Mouse (Mus musculus): ENCODE measurements at regions not wholly inside any gene's neighbourhood (a gene's known extent, or its start where the extent isn't known, plus 50 kb on each side); places are given as distances from the start of the nearest gene placed in this dataset.

- no peak for TF ChIP-seq CTCF (IDR thresholded peaks at IDR 0.05; ENCODE audit: low read depth, low read length)
- TF ChIP-seq POLR2A (IDR thresholded peaks at IDR 0.05; ENCODE audit: insufficient read depth, low read length): no peak
- TF ChIP-seq EP300 (IDR thresholded peaks at IDR 0.05; ENCODE audit: insufficient read depth, low read depth, low read length): no peak
Observed at GRCm38 (mm10) chr1:77265677-77266076, 249.2 kb downstream of the Epha4 start.

GRCm38 (mm10) chr1:77267311-77268003 is 247.4 kb downstream of the Epha4 start:
- Histone ChIP-seq H3K4me1 (ENCODE audit: control insufficient read depth, insufficient read depth, low read length) (no peaks in the 10 kb centered on the region), H3K36me3 (ENCODE audit: control insufficient read depth, insufficient read depth, low read length, poor library complexity, severe bottlenecking) (no peaks in the 10 kb centered on the region), H3K4me3 (ENCODE audit: low read depth, low read length) (no peak overlapping the region), H3K27me3 (ENCODE audit: control insufficient read depth, insufficient read depth, low read length, poor library complexity, severe bottlenecking) (no peaks in the 10 kb centered on the region), H3K27ac (ENCODE audit: insufficient read depth, low read length) (no peak overlapping the region), H3K9me3 (replicated peaks; ENCODE audit: control insufficient read depth, insufficient read depth, low read length, poor library complexity, severe bottlenecking) (no peaks in the 10 kb centered on the region), H3K9ac (ENCODE audit: low read depth, poor library complexity, severe bottlenecking) (no peak overlapping the region)
- TF ChIP-seq POLR2A (IDR thresholded peaks at IDR 0.05; ENCODE audit: insufficient read depth, low read length) (no peak), CTCF (IDR thresholded peaks at IDR 0.05; ENCODE audit: low read depth, low read length) (no peak), EP300 (IDR thresholded peaks at IDR 0.05; ENCODE audit: insufficient read depth, low read depth, low read length) (no peak)

More at GRCm38 (mm10) chr1:77265677-77266076, 249.2 kb downstream of the Epha4 start:
- H3K27me3 ChIP-seq (ENCODE audit: control insufficient read depth, insufficient read depth, low read length, poor library complexity, severe bottlenecking): no peaks in the 10 kb centered on the region
- H3K36me3 ChIP-seq (ENCODE audit: control insufficient read depth, insufficient read depth, low read length, poor library complexity, severe bottlenecking): no peaks in the 10 kb centered on the region
- no peak overlapping the region for H3K4me3 ChIP-seq (ENCODE audit: low read depth, low read length)
- H3K27ac ChIP-seq (ENCODE audit: insufficient read depth, low read length): no peak overlapping the region
- no peaks in the 10 kb centered on the region for H3K9me3 ChIP-seq (replicated peaks; ENCODE audit: control insufficient read depth, insufficient read depth, low read length, poor library complexity, severe bottlenecking)
- H3K9ac ChIP-seq (ENCODE audit: low read depth, poor library complexity, severe bottlenecking): no peak overlapping the region
- H3K4me1 ChIP-seq (ENCODE audit: control insufficient read depth, insufficient read depth, low read length): no peaks in the 10 kb centered on the region

GRCm38 (mm10) chr1:77275297-77275696 is 239.6 kb downstream of the Epha4 start:
- no peak overlapping the region for H3K27ac ChIP-seq (ENCODE audit: insufficient read depth, low read length)
- no peaks in the 10 kb centered on the region for H3K9me3 ChIP-seq (replicated peaks; ENCODE audit: control insufficient read depth, insufficient read depth, low read length, poor library complexity, severe bottlenecking)
- TF ChIP-seq EP300 (IDR thresholded peaks at IDR 0.05; ENCODE audit: insufficient read depth, low read depth, low read length) (no peak), POLR2A (IDR thresholded peaks at IDR 0.05; ENCODE audit: insufficient read depth, low read length) (no peak), CTCF (IDR thresholded peaks at IDR 0.05; ENCODE audit: low read depth, low read length) (no peak)
- H3K4me3 ChIP-seq (ENCODE audit: low read depth, low read length): no peak overlapping the region
- no peaks in the 10 kb centered on the region for H3K27me3 ChIP-seq (ENCODE audit: control insufficient read depth, insufficient read depth, low read length, poor library complexity, severe bottlenecking)
- no peaks in the 10 kb centered on the region for H3K36me3 ChIP-seq (ENCODE audit: control insufficient read depth, insufficient read depth, low read length, poor library complexity, severe bottlenecking)
- no peak overlapping the region for H3K9ac ChIP-seq (ENCODE audit: low read depth, poor library complexity, severe bottlenecking)
- no peaks in the 10 kb centered on the region for H3K4me1 ChIP-seq (ENCODE audit: control insufficient read depth, insufficient read depth, low read length)

GRCm38 (mm10) chr1:77279566-77279965 is 235.3 kb downstream of the Epha4 start:
- no peak overlapping the region for H3K4me3 ChIP-seq (ENCODE audit: low read depth, low read length)
- H3K36me3 ChIP-seq (ENCODE audit: control insufficient read depth, insufficient read depth, low read length, poor library complexity, severe bottlenecking): no peaks in the 10 kb centered on the region
- no peaks in the 10 kb centered on the region; the same call in 1 of the 2 replicates for H3K9me3 ChIP-seq (replicated peaks; ENCODE audit: control insufficient read depth, insufficient read depth, low read length, poor library complexity, severe bottlenecking)
- TF ChIP-seq EP300 (IDR thresholded peaks at IDR 0.05; ENCODE audit: insufficient read depth, low read depth, low read length) (no peak), CTCF (IDR thresholded peaks at IDR 0.05; ENCODE audit: low read depth, low read length) (no peak)
- no peaks in the 10 kb centered on the region for H3K4me1 ChIP-seq (ENCODE audit: control insufficient read depth, insufficient read depth, low read length)
- H3K27ac ChIP-seq (ENCODE audit: insufficient read depth, low read length): no peak overlapping the region
- H3K27me3 ChIP-seq (ENCODE audit: control insufficient read depth, insufficient read depth, low read length, poor library complexity, severe bottlenecking): no peaks in the 10 kb centered on the region
- H3K9ac ChIP-seq (ENCODE audit: low read depth, poor library complexity, severe bottlenecking): no peak overlapping the region

GRCm38 (mm10) chr1:77280373-77281038 is 234.4 kb downstream of the Epha4 start:
- Histone ChIP-seq H3K4me3 (ENCODE audit: low read depth, low read length) (no peak overlapping the region), H3K9me3 (replicated peaks; ENCODE audit: control insufficient read depth, insufficient read depth, low read length, poor library complexity, severe bottlenecking) (no peaks in the 10 kb centered on the region; the same call in 1 of the 2 replicates), H3K36me3 (ENCODE audit: control insufficient read depth, insufficient read depth, low read length, poor library complexity, severe bottlenecking) (no peaks in the 10 kb centered on the region), H3K4me1 (ENCODE audit: control insufficient read depth, insufficient read depth, low read length) (no peaks in the 10 kb centered on the region), H3K27ac (ENCODE audit: insufficient read depth, low read length) (no peak overlapping the region), H3K9ac (ENCODE audit: low read depth, poor library complexity, severe bottlenecking) (no peak overlapping the region), H3K27me3 (ENCODE audit: control insufficient read depth, insufficient read depth, low read length, poor library complexity, severe bottlenecking) (no peaks in the 10 kb centered on the region)
- TF ChIP-seq POLR2A (IDR thresholded peaks at IDR 0.05; ENCODE audit: insufficient read depth, low read length) (no peak), CTCF (IDR thresholded peaks at IDR 0.05; ENCODE audit: low read depth, low read length) (no peak), EP300 (IDR thresholded peaks at IDR 0.05; ENCODE audit: insufficient read depth, low read depth, low read length) (no peak)

- Histone ChIP-seq H3K4me3 (ENCODE audit: low read depth, low read length) (no peak overlapping the region), H3K9ac (ENCODE audit: low read depth, poor library complexity, severe bottlenecking) (no peak overlapping the region), H3K27me3 (ENCODE audit: control insufficient read depth, insufficient read depth, low read length, poor library complexity, severe bottlenecking) (no peaks in the 10 kb centered on the region), H3K36me3 (ENCODE audit: control insufficient read depth, insufficient read depth, low read length, poor library complexity, severe bottlenecking) (no peaks in the 10 kb centered on the region), H3K27ac (ENCODE audit: insufficient read depth, low read length) (no peak overlapping the region), H3K9me3 (replicated peaks; ENCODE audit: control insufficient read depth, insufficient read depth, low read length, poor library complexity, severe bottlenecking) (no peaks in the 10 kb centered on the region; the same call in 1 of the 2 replicates), H3K4me1 (ENCODE audit: control insufficient read depth, insufficient read depth, low read length) (no peaks in the 10 kb centered on the region)
- TF ChIP-seq EP300 (IDR thresholded peaks at IDR 0.05; ENCODE audit: insufficient read depth, low read depth, low read length) (no peak), CTCF (IDR thresholded peaks at IDR 0.05; ENCODE audit: low read depth, low read length) (no peak), POLR2A (IDR thresholded peaks at IDR 0.05; ENCODE audit: insufficient read depth, low read length) (no peak)
Observed at GRCm38 (mm10) chr1:77281741-77282140, 233.1 kb downstream of the Epha4 start.
